Comparison of ENCODE assay signal across 23 mouse cellular contexts in genomic region chr15:31252590-31253311, GRCm38 (mm10). TPM values are rescaled to one million over a fixed set of nuclear protein-coding genes. Genes with fewer than 3 reads are reported as not detected.
DNase-seq lines count a peak whose midpoint lies in the region; ATAC-seq and TF ChIP-seq lines count a peak whose summit lies in the region.
"Had no signal": no experiment of that assay in that cellular context is flagged by ENCODE, and none has a peak within 500 bp of the region (broad histone marks: within the 10 kb centered on the region; RNA-seq: fewer than 3 reads in every experiment).

No protein-coding gene starts in this region.

- DNase-seq in midbrain, embryonic 14.5 days = peak; percentile 40
- DNase-seq in midbrain, embryonic 11.5 days (ENCODE audit: low spot score, missing footprints) = no peak
- DNase-seq in liver, embryonic 11.5 days (ENCODE audit: low spot score) = no peak
- DNase-seq in liver, postnatal 0 days = no peak
- no peak for DNase-seq in frontal cortex, postnatal 36 days (ENCODE audit: low spot score in 2 of 2)
- no peak for DNase-seq in neural tube, embryonic 10.5 days (ENCODE audit: extremely low spot score, low spot score)
- DNase-seq: adrenal gland, adult 8-10 months; cerebellum, adult 9-10 months; forebrain, postnatal 0 days; gastrocnemius, postnatal 25 days; kidney, adult 8-10 months; kidney, postnatal 14 days; spleen, adult 18-20 months had no signal

- no peak overlapping the region for H3K4me3 ChIP-seq in midbrain, embryonic 14.5 days (replicated peaks; ENCODE audit: low read depth, low read length)
- no peak overlapping the region for H3K4me3 ChIP-seq in midbrain, embryonic 11.5 days (ENCODE audit: low read depth, low read length)
- no peak overlapping the region for H3K4me3 ChIP-seq in liver, embryonic 11.5 days (ENCODE audit: low read depth, low read length)
- no peak overlapping the region for H3K4me3 ChIP-seq in liver, postnatal 0 days (ENCODE audit: low read depth, low read length)
- no peak overlapping the region for H3K4me3 ChIP-seq in midbrain, embryonic 15.5 days
- H3K4me3 ChIP-seq: embryonic facial prominence, embryonic 10.5 days; intestine, embryonic 15.5 days; layer of hippocampus, adult 2 months; limb, embryonic 12.5 days; lung, embryonic 15.5 days; myocyte had no signal

- WGBS in midbrain, embryonic 14.5 days = 55% methylated on average over 16 of the region's 16 CpGs
- WGBS in midbrain, embryonic 11.5 days = 87% methylated on average over 16 of the region's 16 CpGs
- WGBS in liver, embryonic 11.5 days = 62% methylated on average over 16 of the region's 16 CpGs
- 70% methylated on average over 16 of the region's 16 CpGs for WGBS in liver, postnatal 0 days (ENCODE audit: insufficient replicate concordance)
- WGBS in midbrain, embryonic 15.5 days = 62% methylated on average over 16 of the region's 16 CpGs

- no peak for ATAC-seq in midbrain, embryonic 14.5 days (ENCODE audit: low FRiP score, low TSS enrichment)
- no peak for ATAC-seq in midbrain, embryonic 11.5 days (ENCODE audit: low FRiP score)
- peak; percentile 62 for ATAC-seq in liver, embryonic 11.5 days (replicated peaks; ENCODE audit: low FRiP score)
- ATAC-seq in liver, postnatal 0 days = peak; percentile 38
- no peak for ATAC-seq in midbrain, embryonic 15.5 days (replicated peaks)
- ATAC-seq: forebrain, postnatal 0 days; hindbrain, embryonic 16.5 days; intestine, embryonic 15.5 days; midbrain, embryonic 16.5 days had no signal

- TF ChIP-seq EP300 in liver, postnatal 0 days (IDR thresholded peaks at IDR 0.05; ENCODE audit: low read depth) = no peak

- no peaks in the 10 kb centered on the region for H3K9me3 ChIP-seq in midbrain, embryonic 14.5 days (ENCODE audit: control insufficient read depth, low read length)
- no peaks in the 10 kb centered on the region for H3K9me3 ChIP-seq in midbrain, embryonic 11.5 days (ENCODE audit: control insufficient read depth, low read length)
- no peaks in the 10 kb centered on the region for H3K9me3 ChIP-seq in liver, embryonic 11.5 days (ENCODE audit: control insufficient read depth, low read length)
- no peaks in the 10 kb centered on the region for H3K9me3 ChIP-seq in liver, postnatal 0 days (ENCODE audit: low read length)
- no peaks in the 10 kb centered on the region for H3K9me3 ChIP-seq in midbrain, embryonic 15.5 days
- H3K9me3 ChIP-seq: embryonic facial prominence, embryonic 10.5 days; intestine, embryonic 15.5 days; limb, embryonic 12.5 days; lung, embryonic 15.5 days had no signal

- H3K36me3 ChIP-seq in midbrain, embryonic 14.5 days (ENCODE audit: control insufficient read depth, insufficient read depth, low read length) = no peaks in the 10 kb centered on the region
- no peaks in the 10 kb centered on the region for H3K36me3 ChIP-seq in midbrain, embryonic 11.5 days (ENCODE audit: control insufficient read depth, insufficient read depth, low read length)
- H3K36me3 ChIP-seq in liver, embryonic 11.5 days (ENCODE audit: control insufficient read depth, insufficient read depth, low read length) = no peaks in the 10 kb centered on the region
- H3K36me3 ChIP-seq in liver, postnatal 0 days (replicated peaks; ENCODE audit: insufficient read depth, low read length) = 0 out of 2 replicates have a peak, but pooled peaks cover 6% of the 10 kb centered on the region
- H3K36me3 ChIP-seq in midbrain, embryonic 15.5 days (replicated peaks) = no peaks in the 10 kb centered on the region
- H3K36me3 ChIP-seq: embryonic facial prominence, embryonic 10.5 days; limb, embryonic 12.5 days; lung, embryonic 15.5 days had no signal

- H3K9ac ChIP-seq in midbrain, embryonic 14.5 days (replicated peaks; ENCODE audit: low read length) = no peak overlapping the region
- H3K9ac ChIP-seq in midbrain, embryonic 11.5 days (ENCODE audit: low read length) = no peak overlapping the region
- H3K9ac ChIP-seq in liver, embryonic 11.5 days (ENCODE audit: low read depth, low read length) = no peak overlapping the region
- H3K9ac ChIP-seq in liver, postnatal 0 days (replicated peaks) = no peak overlapping the region
- H3K9ac ChIP-seq in midbrain, embryonic 15.5 days = no peak overlapping the region
- H3K9ac ChIP-seq: forebrain, postnatal 0 days; intestine, embryonic 15.5 days; limb, embryonic 12.5 days; lung, embryonic 15.5 days had no signal

- H3K27ac ChIP-seq in midbrain, embryonic 14.5 days (replicated peaks; ENCODE audit: low read depth, low read length) = 0 out of 2 replicates have a peak overlapping the region, but pooled peaks have one; percentile 5
- no peak overlapping the region for H3K27ac ChIP-seq in midbrain, embryonic 11.5 days (ENCODE audit: low read depth, low read length)
- no peak overlapping the region for H3K27ac ChIP-seq in liver, embryonic 11.5 days (ENCODE audit: low read depth, low read length)
- H3K27ac ChIP-seq in liver, postnatal 0 days (ENCODE audit: low read depth) = no peak overlapping the region
- H3K27ac ChIP-seq in midbrain, embryonic 15.5 days = no peak overlapping the region
- H3K27ac ChIP-seq: embryonic facial prominence, embryonic 10.5 days; intestine, embryonic 15.5 days; layer of hippocampus, adult 2 months; limb, embryonic 12.5 days; lung, embryonic 15.5 days; macrophage had no signal

- H3K4me2 ChIP-seq in midbrain, embryonic 14.5 days (ENCODE audit: low read length) = no peak overlapping the region
- H3K4me2 ChIP-seq in midbrain, embryonic 11.5 days = no peak overlapping the region
- no peak overlapping the region for H3K4me2 ChIP-seq in liver, embryonic 11.5 days
- H3K4me2 ChIP-seq in liver, postnatal 0 days (ENCODE audit: low read depth, low read length) = no peak overlapping the region
- H3K4me2 ChIP-seq in midbrain, embryonic 15.5 days = no peak overlapping the region
- H3K4me2 ChIP-seq: intestine, embryonic 15.5 days; limb, embryonic 12.5 days; lung, embryonic 15.5 days had no signal

- TF ChIP-seq CTCF in liver, postnatal 0 days (IDR thresholded peaks at IDR 0.05; ENCODE audit: low read depth) = no peak

- no peaks in the 10 kb centered on the region for H3K27me3 ChIP-seq in midbrain, embryonic 14.5 days (ENCODE audit: control insufficient read depth, insufficient read depth, low read length)
- no peaks in the 10 kb centered on the region for H3K27me3 ChIP-seq in midbrain, embryonic 11.5 days (ENCODE audit: control insufficient read depth, insufficient read depth, low read length)
- H3K27me3 ChIP-seq in liver, embryonic 11.5 days (replicated peaks; ENCODE audit: control insufficient read depth, insufficient read depth, low read length) = no peaks in the 10 kb centered on the region
- H3K27me3 ChIP-seq in liver, postnatal 0 days (ENCODE audit: insufficient read depth, low read length) = no peaks in the 10 kb centered on the region
- H3K27me3 ChIP-seq in midbrain, embryonic 15.5 days (replicated peaks) = no peaks in the 10 kb centered on the region
- H3K27me3 ChIP-seq: intestine, embryonic 15.5 days; limb, embryonic 12.5 days; lung, embryonic 15.5 days had no signal

- H3K4me1 ChIP-seq in midbrain, embryonic 14.5 days (ENCODE audit: control insufficient read depth, insufficient read depth, low read length) = peaks cover 17% of the 10 kb centered on the region
- H3K4me1 ChIP-seq in midbrain, embryonic 11.5 days (ENCODE audit: control insufficient read depth, insufficient read depth, low read length) = no peaks in the 10 kb centered on the region
- peaks cover 16% of the 10 kb centered on the region for H3K4me1 ChIP-seq in liver, embryonic 11.5 days (replicated peaks; ENCODE audit: control insufficient read depth, insufficient read depth, low read length)
- H3K4me1 ChIP-seq in liver, postnatal 0 days (ENCODE audit: insufficient read depth) = peaks cover 18% of the 10 kb centered on the region
- peaks cover 14% of the 10 kb centered on the region for H3K4me1 ChIP-seq in midbrain, embryonic 15.5 days
- H3K4me1 ChIP-seq: intestine, embryonic 15.5 days had no signal

RNA-seq across cellular contexts. Expression of gene Dap, which starts 28.6 kb away (rescaled TPM):
- 21.3 and 27.4 TPM in 2 replicates for polyA plus RNA-seq in midbrain, embryonic 14.5 days (2014; fragmentation: Nextera tagmentation; extraction: Ambion mirVana)
- 36.0 and 40.3 TPM in 2 replicates for polyA plus RNA-seq in midbrain, embryonic 11.5 days (2014; fragmentation: Nextera tagmentation; extraction: Ambion mirVana)
- polyA plus RNA-seq in liver, embryonic 11.5 days (2014; fragmentation: Nextera tagmentation; extraction: Ambion mirVana) = 65.4 and 76.9 TPM in 2 replicates
- polyA plus RNA-seq in liver, postnatal 0 days (2015; fragmentation: Nextera tagmentation; extraction: Ambion mirVana) = 75.9 and 77.8 TPM in 2 replicates
- polyA plus RNA-seq in midbrain, embryonic 15.5 days (2015; fragmentation: Nextera tagmentation; extraction: Ambion mirVana) = 22.8 and 24.8 TPM in 2 replicates

Comparison
In these comparisons a context has a peak if more than half of its experiments do, and no peak if none do; other contexts are left out.
1. ATAC-seq: peak in liver, embryonic 11.5 days (single experiment) and liver, postnatal 0 days (single experiment); none in midbrain, embryonic 14.5 days (single experiment), midbrain, embryonic 11.5 days (single experiment) and midbrain, embryonic 15.5 days (single experiment).